Mouse (Mus musculus) duodenum, adult 2 months (tissue): ENCODE data around the gene Olfr1204. TPM values are rescaled to one million over a fixed set of nuclear protein-coding genes. Genes with fewer than 3 reads are reported as not detected.

Source experiments
- polyA plus RNA-seq: library from polyadenylated mRNA; depleted of rRNA; stranded (reverse); fragments of >200 nt; gene quantifications from 2 replicates; pipeline ENCODE4 v1.2.3, GENCODE M21; 2012; ENCODE audit warnings: low replicate concordance; rRNA removed

Olfr1204 gene
- polyA plus RNA-seq, result not detected in 2 replicates

DNA sequence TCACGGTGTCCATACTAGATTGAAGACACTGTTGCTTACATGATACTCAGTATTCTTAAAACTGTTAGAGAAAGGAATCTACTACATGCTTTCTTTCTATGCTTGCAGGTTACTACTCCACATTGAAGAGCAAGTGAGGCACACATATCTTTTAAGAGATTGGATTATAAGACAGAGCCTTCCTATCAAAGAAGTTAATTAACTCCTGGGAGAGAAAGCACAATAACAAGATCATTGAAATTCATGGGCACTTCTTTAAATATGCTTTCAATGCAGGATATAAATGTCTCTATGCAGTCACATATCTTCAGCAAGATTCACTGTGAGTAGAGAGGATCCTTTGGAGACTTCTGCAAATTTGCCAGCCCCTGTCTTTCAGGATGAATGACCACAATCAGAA, at the start of gene Olfr1204:
Gene Olfr1204 (plus strand): TSS at position 301 of the 400 bp plus-strand sequence.

DNA sequence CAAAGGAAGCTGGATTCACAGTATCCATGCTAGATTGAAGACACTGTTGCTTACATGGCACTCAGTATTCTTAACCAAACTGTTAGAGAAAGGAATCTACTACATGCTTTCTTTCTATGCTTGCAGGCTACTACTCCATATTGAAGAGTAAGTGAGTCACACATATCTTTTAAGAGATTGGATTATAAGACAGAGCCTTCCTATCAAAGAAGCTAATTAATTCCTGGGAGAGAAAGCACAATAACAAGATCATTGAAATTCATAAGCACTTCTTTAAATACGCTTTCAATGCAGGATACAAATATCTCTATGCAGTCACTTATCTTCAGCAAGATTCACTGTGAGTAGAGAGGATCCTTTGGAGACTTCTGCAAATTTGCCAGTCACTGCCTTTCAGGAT, 34.9 kb upstream of the Olfr1204 start, which contains the start of gene Olfr1202:
Gene Olfr1202 (plus strand): TSS at position 301 of the 400 bp plus-strand sequence.

DNA sequence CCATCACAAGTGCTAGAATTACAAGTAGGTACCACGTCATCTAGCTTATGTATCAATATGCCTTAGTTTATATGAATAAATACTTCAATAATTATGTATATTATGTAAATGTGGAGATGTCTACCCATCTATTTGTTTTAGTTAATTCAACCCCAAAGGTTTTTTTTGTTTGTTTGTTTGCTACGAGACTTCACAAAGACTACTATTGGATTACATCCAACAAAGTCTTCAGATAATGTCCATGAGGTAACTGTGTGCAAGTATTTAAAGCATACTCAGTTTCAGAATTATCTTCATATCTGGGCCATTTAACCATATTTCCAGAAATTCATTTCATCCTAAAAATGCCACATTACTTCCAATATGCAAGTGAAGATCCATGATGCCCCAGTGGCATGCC, 19.7 kb upstream of the Olfr1204 start, which contains the start of gene Olfr1205:
Gene Olfr1205 (plus strand): TSS at position 301 of the 400 bp plus-strand sequence.

DNA sequence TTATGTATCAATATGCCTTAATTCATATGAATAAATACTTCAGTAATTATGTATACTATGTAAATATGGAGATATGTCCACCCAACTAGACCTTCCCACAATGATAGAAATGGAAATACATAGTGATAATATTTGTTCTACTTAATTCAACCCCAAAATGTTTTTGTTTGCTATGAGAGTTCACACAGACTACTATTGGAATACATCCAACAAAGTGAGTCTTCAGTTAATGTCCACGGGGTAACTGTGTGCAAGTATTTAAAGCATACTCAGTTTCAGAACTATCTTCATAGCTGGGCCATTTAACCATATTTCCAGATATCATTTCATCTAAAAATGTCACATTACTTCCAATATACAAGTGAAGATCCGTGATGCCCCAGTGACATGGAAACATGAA, 13.8 kb downstream of the Olfr1204 start, which contains the start of gene Olfr1206:
Gene Olfr1206 (plus strand): TSS at position 301 of the 400 bp plus-strand sequence.

DNA sequence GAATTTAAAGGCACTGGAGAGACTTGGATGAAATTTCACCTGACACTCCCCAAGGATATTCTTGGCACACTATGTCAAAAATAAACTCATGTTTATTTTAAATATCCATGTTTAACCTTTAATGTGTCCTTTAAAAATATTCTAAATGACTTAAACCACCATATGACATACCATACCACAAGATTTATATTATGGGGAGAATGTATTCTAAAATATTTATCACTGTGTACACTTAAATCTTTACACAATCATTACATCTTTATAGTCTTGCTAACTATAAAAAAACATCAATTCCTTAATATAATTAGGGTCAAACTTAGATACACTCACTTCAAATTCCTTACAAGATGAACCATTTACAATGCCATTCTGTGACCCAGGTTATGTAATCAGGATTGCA, 53.1 kb downstream of the Olfr1204 start, which contains the start of gene Olfr1208:
Gene Olfr1208 (minus strand): TSS at position 101 of the 400 bp plus-strand sequence.

Other genes with a start within 250 kb of the Olfr1204 start
- not detected in 2 replicates for gene Olfr1191-ps1, start 208.8 kb upstream of the Olfr1204 start, polyA plus RNA-seq
- not detected in 2 replicates for gene Olfr1192-ps1, start 200.8 kb upstream of the Olfr1204 start, polyA plus RNA-seq
- gene Olfr1193, start 173.7 kb upstream of the Olfr1204 start, polyA plus RNA-seq, result not detected in 2 replicates
- not detected in 2 replicates for gene Olfr1195, start 160.1 kb upstream of the Olfr1204 start, polyA plus RNA-seq
- not detected in 2 replicates for gene Olfr1196, start 144.7 kb upstream of the Olfr1204 start, polyA plus RNA-seq
- gene Olfr1197, start 116.9 kb upstream of the Olfr1204 start, polyA plus RNA-seq, result not detected in 2 replicates
- gene Olfr1198, start 97.9 kb upstream of the Olfr1204 start, polyA plus RNA-seq, result not detected in 2 replicates
- not detected in 2 replicates for gene Olfr1199, start 88.8 kb upstream of the Olfr1204 start, polyA plus RNA-seq
- gene Olfr1200, start 78.8 kb upstream of the Olfr1204 start, polyA plus RNA-seq, result not detected in 2 replicates
- gene Olfr1201, start 56.3 kb upstream of the Olfr1204 start, polyA plus RNA-seq, result not detected in 2 replicates
- gene Olfr1202, start 34.8 kb upstream of the Olfr1204 start, polyA plus RNA-seq, result not detected in 2 replicates
- not detected in 2 replicates for gene Olfr1205, start 19.6 kb upstream of the Olfr1204 start, polyA plus RNA-seq
- not detected in 2 replicates for gene Olfr1206, start 13.9 kb downstream of the Olfr1204 start, polyA plus RNA-seq
- gene Olfr1208, start 53.0 kb downstream of the Olfr1204 start, polyA plus RNA-seq, result not detected in 2 replicates
- gene Olfr1209, start 65.9 kb downstream of the Olfr1204 start, polyA plus RNA-seq, result not detected in 2 replicates
- gene Olfr1211, start 88.8 kb downstream of the Olfr1204 start, polyA plus RNA-seq, result not detected in 2 replicates
- gene Olfr1212, start 104.7 kb downstream of the Olfr1204 start, polyA plus RNA-seq, result not detected in 2 replicates
- gene Gm13762, start 131.0 kb downstream of the Olfr1204 start, polyA plus RNA-seq, result not detected in 2 replicates
- gene Olfr1214, start 143.4 kb downstream of the Olfr1204 start, polyA plus RNA-seq, result not detected in 2 replicates
- not detected in 2 replicates for gene Olfr1215, start 157.7 kb downstream of the Olfr1204 start, polyA plus RNA-seq
- gene Olfr1216, start 169.0 kb downstream of the Olfr1204 start, polyA plus RNA-seq, result not detected in 2 replicates
- gene Olfr1217, start 182.8 kb downstream of the Olfr1204 start, polyA plus RNA-seq, result not detected in 2 replicates
- not detected in 2 replicates for gene Olfr1218, start 211.9 kb downstream of the Olfr1204 start, polyA plus RNA-seq
- not detected in 2 replicates for gene Olfr1219, start 234.2 kb downstream of the Olfr1204 start, polyA plus RNA-seq